Mouse (Mus musculus) kidney, adult 2 months (tissue): ENCODE measurements around the gene Pla2g5.

Experiments
- CTCF ChIP-seq: fragments of 200-500 bp; conservative IDR thresholded peaks from 2 replicates; pipeline ENCODE4 v1.5.1; 2011; ENCODE audit warnings: low read depth, mild to moderate bottlenecking, control low read depth, low read length, moderate library complexity, mixed read lengths; ENCODE audit not compliant: insufficient read depth, insufficient read length
- POLR2A ChIP-seq: fragments of 200-500 bp; IDR thresholded peaks from one replicate; pipeline ENCODE4 v1.6.1; 2011; ENCODE audit warnings: low read depth, low read length, control low read depth

GRCm38 (mm10) chr4:138786141-138786540, 77.1 kb downstream of the Pla2g5 start:
- no peak for TF ChIP-seq POLR2A
- TF ChIP-seq CTCF = no peak
